Mouse (Mus musculus): ENCODE measurements around the gene Zmiz1. TPM values are rescaled to one million over a fixed set of nuclear protein-coding genes. Genes with fewer than 3 reads are reported as not detected.

Zmiz1 gene
- polyA plus RNA-seq, 1 experiment from 2014 or later: 80.3 TPM

GRCm38 (mm10) chr14:25487470-25487955 lies 28.5 kb downstream of the Zmiz1 start:
- H3K9ac ChIP-seq (replicated peaks): peak overlapping the region; percentile 7; the same call in 1 of the 2 replicates
- ATAC-seq: no peak
- H3K4me3 ChIP-seq (replicated peaks): no peak overlapping the region
- H3K27me3 ChIP-seq: no peaks in the 10 kb centered on the region
- H3K27ac ChIP-seq: peak overlapping the region; percentile 68
- H3K4me1 ChIP-seq (replicated peaks): peaks cover 100% of the 10 kb centered on the region
- H3K9me3 ChIP-seq: no peaks in the 10 kb centered on the region
- 91% methylated on average over 7 of the region's 7 CpGs for WGBS
- no peaks in the 10 kb centered on the region for H3K36me3 ChIP-seq
- H3K4me2 ChIP-seq (replicated peaks): no peak overlapping the region

GRCm38 (mm10) chr14:25488097-25488613 lies 29.2 kb downstream of the Zmiz1 start:
- Histone ChIP-seq H3K36me3 (no peaks in the 10 kb centered on the region), H3K9ac (replicated peaks) (peak overlapping the region; percentile 7; the same call in 1 of the 2 replicates), H3K27me3 (no peaks in the 10 kb centered on the region), H3K4me3 (replicated peaks) (no peak overlapping the region), H3K4me2 (replicated peaks) (no peak overlapping the region), H3K27ac (peak overlapping the region; percentile 68), H3K9me3 (no peaks in the 10 kb centered on the region), H3K4me1 (replicated peaks) (peaks cover 100% of the 10 kb centered on the region)
- ATAC-seq: no peak
- WGBS: 78% methylated on average over 6 of the region's 6 CpGs

- Histone ChIP-seq H3K27me3 (no peaks in the 10 kb centered on the region), H3K9ac (replicated peaks) (no peak overlapping the region), H3K27ac (peak overlapping the region; percentile 25; the same call in 1 of the 2 replicates), H3K9me3 (no peaks in the 10 kb centered on the region), H3K36me3 (no peaks in the 10 kb centered on the region), H3K4me1 (replicated peaks) (peaks cover 100% of the 10 kb centered on the region), H3K4me2 (replicated peaks) (no peak overlapping the region), H3K4me3 (replicated peaks) (no peak overlapping the region)
- WGBS: 83% methylated on average over 6 of the region's 6 CpGs
- no peak for ATAC-seq
These were observed 30.5 kb downstream of the Zmiz1 start for GRCm38 (mm10) chr14:25489336-25490078.

GRCm38 (mm10) chr14:25491961-25492360 lies 33.0 kb downstream of the Zmiz1 start:
- Histone ChIP-seq H3K27ac (peak overlapping the region; percentile 87), H3K4me3 (replicated peaks) (no peak overlapping the region)

GRCm38 (mm10) chr14:25492567-25493279 lies 33.7 kb downstream of the Zmiz1 start:
- no peaks in the 10 kb centered on the region for H3K27me3 ChIP-seq
- H3K9ac ChIP-seq (replicated peaks): no peak overlapping the region; the same call in 1 of the 2 replicates
- peak overlapping the region; percentile 7 for H3K4me2 ChIP-seq (replicated peaks)
- no peaks in the 10 kb centered on the region for H3K36me3 ChIP-seq
- no peaks in the 10 kb centered on the region for H3K9me3 ChIP-seq
- ATAC-seq: no peak
- peaks cover 100% of the 10 kb centered on the region for H3K4me1 ChIP-seq (replicated peaks)
- 78% methylated on average over 11 of the region's 11 CpGs for whole genome bisulfite sequencing
- no peak overlapping the region for H3K4me3 ChIP-seq (replicated peaks)
- peak overlapping the region; percentile 87 for H3K27ac ChIP-seq

More at GRCm38 (mm10) chr14:25491961-25492360, 33.0 kb downstream of the Zmiz1 start:
- Histone ChIP-seq H3K27me3 (no peaks in the 10 kb centered on the region), H3K4me2 (replicated peaks) (no peak overlapping the region), H3K36me3 (no peaks in the 10 kb centered on the region), H3K9me3 (no peaks in the 10 kb centered on the region), H3K9ac (replicated peaks) (no peak overlapping the region), H3K4me1 (replicated peaks) (peaks cover 100% of the 10 kb centered on the region)
- ATAC-seq: no peak
- WGBS: 75% methylated on average over 5 of the region's 5 CpGs

GRCm38 (mm10) chr14:25493301-25494241 lies 34.6 kb downstream of the Zmiz1 start:
- peaks cover 100% of the 10 kb centered on the region for H3K4me1 ChIP-seq (replicated peaks)
- 48% methylated on average over 22 of the region's 22 CpGs for WGBS

GRCm38 (mm10) chr14:25494778-25495177 lies 35.8 kb downstream of the Zmiz1 start:
- H3K9me3 ChIP-seq: no peaks in the 10 kb centered on the region
- 65% methylated on average over 3 of the region's 3 CpGs for WGBS
- peaks cover 100% of the 10 kb centered on the region for H3K4me1 ChIP-seq (replicated peaks)
- no peaks in the 10 kb centered on the region for H3K27me3 ChIP-seq
- peak overlapping the region; percentile 87 for H3K27ac ChIP-seq
- H3K9ac ChIP-seq (replicated peaks): no peak overlapping the region
- H3K36me3 ChIP-seq: no peaks in the 10 kb centered on the region
- no peak for ATAC-seq
- H3K4me3 ChIP-seq (replicated peaks): no peak overlapping the region
- no peak overlapping the region for H3K4me2 ChIP-seq (replicated peaks)

More at GRCm38 (mm10) chr14:25493301-25494241, 34.6 kb downstream of the Zmiz1 start:
- no peaks in the 10 kb centered on the region for H3K9me3 ChIP-seq
- peak overlapping the region; percentile 37 for H3K9ac ChIP-seq (replicated peaks)
- no peaks in the 10 kb centered on the region for H3K27me3 ChIP-seq
- peak; percentile 48 for ATAC-seq
- H3K36me3 ChIP-seq: no peaks in the 10 kb centered on the region
- peak overlapping the region; percentile 7 for H3K4me2 ChIP-seq (replicated peaks)
- H3K27ac ChIP-seq: peak overlapping the region; percentile 87
- no peak overlapping the region for H3K4me3 ChIP-seq (replicated peaks)

- Histone ChIP-seq H3K4me1 (replicated peaks) (peaks cover 100% of the 10 kb centered on the region), H3K9ac (replicated peaks) (no peak overlapping the region), H3K36me3 (no peaks in the 10 kb centered on the region), H3K9me3 (no peaks in the 10 kb centered on the region), H3K4me3 (replicated peaks) (no peak overlapping the region), H3K27ac (0 out of 2 replicates have a peak overlapping the region, but pooled peaks have one; percentile 63), H3K4me2 (replicated peaks) (no peak overlapping the region), H3K27me3 (no peaks in the 10 kb centered on the region)
- ATAC-seq: no peak
- WGBS: 53% methylated on average over 2 of the region's 2 CpGs
These were observed 37.1 kb downstream of the Zmiz1 start for GRCm38 (mm10) chr14:25496116-25496515.

GRCm38 (mm10) chr14:25496989-25497388 lies 38.0 kb downstream of the Zmiz1 start:
- ATAC-seq: no peak

GRCm38 (mm10) chr14:25497596-25497995 lies 38.6 kb downstream of the Zmiz1 start:
- Histone ChIP-seq H3K4me2 (replicated peaks) (no peak overlapping the region), H3K36me3 (peaks cover 2% of the 10 kb centered on the region; the same call in 1 of the 2 replicates), H3K27me3 (no peaks in the 10 kb centered on the region), H3K27ac (peak overlapping the region; percentile 85), H3K4me1 (replicated peaks) (peaks cover 96% of the 10 kb centered on the region), H3K4me3 (replicated peaks) (no peak overlapping the region), H3K9me3 (no peaks in the 10 kb centered on the region), H3K9ac (replicated peaks) (0 out of 2 replicates have a peak overlapping the region, but pooled peaks have one; percentile 43)
- WGBS: 43% methylated on average over 8 of the region's 8 CpGs
- ATAC-seq: peak; percentile 41

More at GRCm38 (mm10) chr14:25496989-25497388, 38.0 kb downstream of the Zmiz1 start:
- H3K9me3 ChIP-seq: no peaks in the 10 kb centered on the region
- peak overlapping the region; percentile 85 for H3K27ac ChIP-seq
- H3K4me3 ChIP-seq (replicated peaks): no peak overlapping the region
- H3K27me3 ChIP-seq: no peaks in the 10 kb centered on the region
- H3K4me2 ChIP-seq (replicated peaks): no peak overlapping the region
- H3K4me1 ChIP-seq (replicated peaks): peaks cover 100% of the 10 kb centered on the region
- no peaks in the 10 kb centered on the region for H3K36me3 ChIP-seq
- 72% methylated on average over 3 of the region's 3 CpGs for WGBS
- H3K9ac ChIP-seq (replicated peaks): 0 out of 2 replicates have a peak overlapping the region, but pooled peaks have one; percentile 43

GRCm38 (mm10) chr14:25498367-25498766 lies 39.4 kb downstream of the Zmiz1 start:
- Histone ChIP-seq H3K36me3 (peaks cover 9% of the 10 kb centered on the region), H3K4me2 (replicated peaks) (no peak overlapping the region; the same call in 1 of the 2 replicates), H3K9me3 (no peaks in the 10 kb centered on the region), H3K27ac (peak overlapping the region; percentile 85), H3K27me3 (no peaks in the 10 kb centered on the region), H3K9ac (replicated peaks) (peak overlapping the region; percentile 43; the same call in 1 of the 2 replicates), H3K4me1 (replicated peaks) (peaks cover 88% of the 10 kb centered on the region), H3K4me3 (replicated peaks) (no peak overlapping the region)
- ATAC-seq: peak; percentile 17; the same call in 1 of the 2 replicates
- 16% methylated on average over 7 of the region's 7 CpGs for WGBS
